Mouse (Mus musculus) hindbrain, embryonic 10.5 days (tissue): Measurements from ENCODE around the gene Arhgef25. TPM values are rescaled to one million over a fixed set of nuclear protein-coding genes. Genes with fewer than 3 reads are reported as not detected.
"Not testable (repeated sequence)": the region's sequence is repeated elsewhere in the genome, so short reads cannot be mapped to it uniquely, and the experiment has no call there.

Experiments used
- DNase-seq: peaks from one replicate; pipeline ENCODE4 v3.0.0-alpha.2; 2017; ENCODE audit warnings: low spot score
- H3K27ac ChIP-seq: fragments of 300-500 bp; sonication (generic); 2 replicates; pipeline ENCODE4 v1.5.1; 2016; ENCODE audit warnings: mild to moderate bottlenecking, moderate library complexity
- H3K27me3 ChIP-seq: fragments of 300-500 bp; sonication (generic); 2 replicates; pipeline ENCODE4 v1.6.1; 2016; ENCODE audit warnings: mild to moderate bottlenecking; ENCODE audit not compliant: poor library complexity, insufficient read depth, severe bottlenecking
- H3K36me3 ChIP-seq: fragments of 300-500 bp; sonication (generic); 2 replicates; pipeline ENCODE4 v1.6.1; 2016; ENCODE audit warnings: mild to moderate bottlenecking, moderate library complexity
- H3K4me1 ChIP-seq: fragments of 300-500 bp; sonication (generic); replicated peaks from 2 replicates; pipeline ENCODE4 v1.6.1; 2016; ENCODE audit warnings: mild to moderate bottlenecking
- H3K4me3 ChIP-seq: fragments of 300-500 bp; sonication (generic); 2 replicates; pipeline ENCODE4 v1.5.1; 2016; ENCODE audit warnings: mild to moderate bottlenecking, moderate library complexity
- H3K9me3 ChIP-seq: fragments of 300-500 bp; sonication (generic); 2 replicates; pipeline ENCODE4 v1.6.1; 2016; ENCODE audit warnings: mild to moderate bottlenecking, moderate library complexity
- WGBS: fragments of 180-500 bp; shearing (Covaris S2); methylation state at CpG from one replicate; pipeline ENCODE4 v1.1.7; 2016; 5-methylcytosine and 5-hydroxymethylcytosine counted together
- polyA plus RNA-seq: library from polyadenylated mRNA; unstranded; fragments of >200 nt; fragmentation: Nextera tagmentation; extraction: Ambion mirVana; gene quantifications from 2 replicates; pipeline ENCODE4 v1.2.1, GENCODE M21; 2016

Arhgef25 gene
- polyA plus RNA-seq, 1 experiment from 2014 or later = 33.5 TPM

GRCm38 (mm10) chr10:127167614-127168192 is 22.2 kb downstream of the Arhgef25 start:
- 46% methylated on average over 10 of the region's 10 CpGs for WGBS
- H3K4me3 ChIP-seq = no peak overlapping the region
- DNase-seq = no peak
- peaks cover 97% of the 10 kb centered on the region for H3K27me3 ChIP-seq
- no peak overlapping the region for H3K27ac ChIP-seq
- H3K4me1 ChIP-seq = peaks cover 43% of the 10 kb centered on the region
- H3K9me3 ChIP-seq = no peaks in the 10 kb centered on the region
- no peaks in the 10 kb centered on the region for H3K36me3 ChIP-seq

- Histone ChIP-seq H3K4me3 (peak overlapping the region; percentile 63), H3K27ac (no peak overlapping the region), H3K27me3 (peaks cover 96% of the 10 kb centered on the region), H3K9me3 (no peaks in the 10 kb centered on the region), H3K4me1 (peaks cover 43% of the 10 kb centered on the region), H3K36me3 (no peaks in the 10 kb centered on the region)
- WGBS = 20% methylated on average over 15 of the region's 15 CpGs
- DNase-seq = no peak
Observed at GRCm38 (mm10) chr10:127166771-127167613, 22.9 kb downstream of the Arhgef25 start.

GRCm38 (mm10) chr10:127166404-127166715 is 23.5 kb downstream of the Arhgef25 start:
- WGBS = 4% methylated on average over 11 of the region's 11 CpGs
- no peaks in the 10 kb centered on the region for H3K36me3 ChIP-seq
- DNase-seq = no peak
- H3K27ac ChIP-seq = peak overlapping the region; percentile 84; the same call in 1 of the 2 replicates
- H3K4me1 ChIP-seq = peaks cover 43% of the 10 kb centered on the region
- peaks cover 89% of the 10 kb centered on the region for H3K27me3 ChIP-seq
- H3K9me3 ChIP-seq = no peaks in the 10 kb centered on the region
- peak overlapping the region; percentile 63 for H3K4me3 ChIP-seq

- peak overlapping the region; percentile 84 for H3K27ac ChIP-seq
- peaks cover 84% of the 10 kb centered on the region for H3K27me3 ChIP-seq
- H3K4me1 ChIP-seq = peaks cover 39% of the 10 kb centered on the region
- under 1% methylated on average over 56 of the region's 56 CpGs for WGBS
- no peaks in the 10 kb centered on the region for H3K9me3 ChIP-seq
- DNase-seq = peak; percentile 70
- H3K36me3 ChIP-seq = no peaks in the 10 kb centered on the region
- H3K4me3 ChIP-seq = peak overlapping the region; percentile 63
Observed at GRCm38 (mm10) chr10:127165654-127166403, 24.1 kb downstream of the Arhgef25 start.

GRCm38 (mm10) chr10:127165354-127165653 is 24.6 kb downstream of the Arhgef25 start:
- H3K36me3 ChIP-seq = no peaks in the 10 kb centered on the region
- under 1% methylated on average over 42 of the region's 42 CpGs for WGBS
- H3K4me3 ChIP-seq = peak overlapping the region; percentile 63
- DNase-seq = no peak
- H3K9me3 ChIP-seq = no peaks in the 10 kb centered on the region
- H3K4me1 ChIP-seq = peaks cover 34% of the 10 kb centered on the region
- peak overlapping the region; percentile 84 for H3K27ac ChIP-seq
- peaks cover 79% of the 10 kb centered on the region for H3K27me3 ChIP-seq

- Histone ChIP-seq H3K27me3 (peaks cover 74% of the 10 kb centered on the region), H3K9me3 (no peaks in the 10 kb centered on the region), H3K36me3 (no peaks in the 10 kb centered on the region), H3K4me1 (peaks cover 29% of the 10 kb centered on the region), H3K27ac (peak within 1 kb of the TSS; percentile 84), H3K4me3 (peak within 1 kb of the TSS; percentile 63)
- WGBS = 2% methylated on average over 52 of the region's 52 CpGs
- peak; percentile 87 for DNase-seq
Observed at GRCm38 (mm10) chr10:127164631-127165353, 25.1 kb downstream of the Arhgef25 start, which contains the start of gene B4galnt1. Gene B4galnt1 (plus strand): TSS chr10:127165225.

GRCm38 (mm10) chr10:127164190-127164589 is 25.7 kb downstream of the Arhgef25 start:
- Histone ChIP-seq H3K36me3 (no peaks in the 10 kb centered on the region), H3K27me3 (peaks cover 68% of the 10 kb centered on the region), H3K9me3 (no peaks in the 10 kb centered on the region), H3K4me3 (peak overlapping the region; percentile 63; the same call in 1 of the 2 replicates), H3K27ac (peak overlapping the region; percentile 84; the same call in 1 of the 2 replicates), H3K4me1 (peaks cover 26% of the 10 kb centered on the region)
- DNase-seq = no peak
- 95% methylated on average over 4 of the region's 4 CpGs for WGBS

- peaks cover 54% of the 10 kb centered on the region for H3K27me3 ChIP-seq
- H3K4me3 ChIP-seq, H3K27ac ChIP-seq, DNase-seq, H3K9me3 ChIP-seq, H3K36me3 ChIP-seq: not testable (repeated sequence)
- WGBS = 58% methylated on average over 7 of the region's 7 CpGs
- peaks cover 26% of the 10 kb centered on the region for H3K4me1 ChIP-seq
Observed at GRCm38 (mm10) chr10:127162771-127163261, 27.1 kb downstream of the Arhgef25 start.

GRCm38 (mm10) chr10:127160728-127161127 is 29.2 kb downstream of the Arhgef25 start:
- WGBS = 74% methylated on average over 3 of the region's 3 CpGs
- no peak for DNase-seq
- Histone ChIP-seq H3K9me3 (no peaks in the 10 kb centered on the region), H3K36me3 (no peaks in the 10 kb centered on the region), H3K27me3 (peaks cover 33% of the 10 kb centered on the region), H3K4me1 (peaks cover 13% of the 10 kb centered on the region), H3K4me3 (no peak overlapping the region), H3K27ac (no peak overlapping the region)

- Histone ChIP-seq H3K4me3 (no peak overlapping the region), H3K36me3 (no peaks in the 10 kb centered on the region), H3K27me3 (peaks cover 26% of the 10 kb centered on the region)
Observed at GRCm38 (mm10) chr10:127160081-127160480, 29.8 kb downstream of the Arhgef25 start.

GRCm38 (mm10) chr10:127158471-127158870 is 31.4 kb downstream of the Arhgef25 start:
- DNase-seq = no peak
- H3K27ac ChIP-seq = no peak overlapping the region
- H3K9me3 ChIP-seq = no peaks in the 10 kb centered on the region
- H3K4me1 ChIP-seq = no peaks in the 10 kb centered on the region
- H3K36me3 ChIP-seq = no peaks in the 10 kb centered on the region
- peaks cover 10% of the 10 kb centered on the region for H3K27me3 ChIP-seq
- no peak overlapping the region for H3K4me3 ChIP-seq
- 77% methylated on average over 3 of the region's 3 CpGs for WGBS

More at GRCm38 (mm10) chr10:127160081-127160480, 29.8 kb downstream of the Arhgef25 start:
- peaks cover 7% of the 10 kb centered on the region for H3K4me1 ChIP-seq
- no peak overlapping the region for H3K27ac ChIP-seq
- H3K9me3 ChIP-seq = no peaks in the 10 kb centered on the region
- DNase-seq = no peak
- 84% methylated on average over 9 of the region's 9 CpGs for WGBS

- H3K9me3 ChIP-seq = 0 out of 2 replicates have a peak, but pooled peaks cover 3% of the 10 kb centered on the region
- no peak for DNase-seq
- no peak overlapping the region for H3K4me3 ChIP-seq
- no peak overlapping the region for H3K27ac ChIP-seq
- H3K27me3 ChIP-seq = no peaks in the 10 kb centered on the region
- WGBS = 83% methylated on average over 1 of the region's 1 CpGs
- H3K4me1 ChIP-seq = no peaks in the 10 kb centered on the region
- H3K36me3 ChIP-seq = no peaks in the 10 kb centered on the region
Observed at GRCm38 (mm10) chr10:127156511-127156910, 33.4 kb downstream of the Arhgef25 start.
